Mouse (Mus musculus): ENCODE results near the gene Car9.
A peak's percentile ranks its signal among the peaks of the same experiment; 100 is the strongest.
"Not testable (repeated sequence)": the region's sequence is repeated elsewhere in the genome, so short reads cannot be mapped to it uniquely, and the experiment has no call there.

Car9 gene

DNA sequence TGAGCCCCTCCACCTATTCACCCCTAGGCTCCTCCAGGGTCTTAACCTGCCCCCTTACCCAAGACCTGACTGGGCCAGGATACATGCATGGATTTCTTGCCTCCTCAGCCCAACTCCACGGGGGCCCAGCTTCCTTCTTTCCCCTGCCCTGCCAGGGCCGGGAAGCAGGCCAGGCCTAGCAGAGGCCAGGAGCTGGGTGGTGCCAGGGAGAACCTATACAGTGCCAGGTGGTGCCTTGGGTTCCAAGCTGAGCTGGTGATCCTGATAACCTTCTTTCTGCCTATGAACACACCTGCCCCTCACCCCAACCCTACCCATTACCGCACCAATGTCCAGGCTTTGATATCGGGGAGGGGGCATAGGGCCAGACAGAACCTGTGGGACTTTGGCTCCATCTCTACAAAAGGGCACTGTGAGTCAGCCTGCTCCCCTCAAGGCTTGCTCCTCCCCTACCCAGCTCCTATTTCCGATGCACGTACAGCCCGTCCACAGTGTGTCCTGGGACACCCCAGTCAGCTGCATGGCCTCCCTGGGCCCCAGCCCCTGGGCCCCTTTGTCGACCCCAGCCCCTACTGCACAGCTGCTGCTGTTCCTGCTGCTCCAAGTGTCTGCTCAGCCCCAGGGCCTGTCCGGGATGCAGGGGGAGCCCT lies at the start of gene Car9:
Car9 (plus strand) TSS at position 431 of the 650 bp plus-strand sequence.
- DNase-seq (ENCODE audit: low spot score) = no peak

DNA sequence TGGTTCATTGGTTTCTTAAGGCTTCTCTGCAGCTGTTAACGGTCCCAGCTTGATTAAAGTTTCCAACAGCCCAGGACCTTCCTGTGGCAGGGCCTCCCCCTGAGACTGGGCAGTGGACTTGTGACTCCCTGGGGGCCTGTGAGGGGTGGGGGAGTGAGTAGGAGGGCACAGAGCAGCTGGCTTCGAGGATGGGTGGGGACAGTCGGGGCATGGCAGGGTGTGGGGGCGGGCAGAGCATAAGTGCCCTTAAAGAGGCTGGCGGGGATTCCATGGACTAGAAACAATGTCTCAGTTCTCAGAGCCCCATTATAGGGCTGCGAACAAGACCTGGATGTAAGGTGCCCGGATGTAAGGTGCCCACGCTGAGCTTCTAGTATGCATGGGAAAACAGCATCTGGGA lies 49.6 kb upstream of the Car9 start:
- DNase-seq (ENCODE audit: low spot score) = no peak

DNA sequence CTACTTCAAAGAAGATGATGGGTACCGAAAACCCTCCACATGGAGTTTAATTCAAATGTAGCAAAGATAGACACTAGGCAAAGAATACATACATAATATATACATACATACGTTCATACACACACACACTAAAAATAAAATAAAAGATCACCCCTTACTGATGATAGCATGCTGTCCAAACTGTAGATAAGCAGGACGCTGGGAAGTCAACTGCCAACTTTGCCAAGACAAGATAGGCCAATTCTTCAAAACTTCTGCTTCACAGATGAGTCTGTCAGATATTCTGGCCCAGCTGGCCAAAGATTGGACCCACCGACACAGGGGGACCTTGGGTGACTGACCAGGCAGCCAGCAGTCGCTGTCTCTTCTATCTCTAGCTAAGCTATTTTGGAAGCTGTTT lies 43.7 kb upstream of the Car9 start:
- no peak for DNase-seq (ENCODE audit: low spot score)

DNA sequence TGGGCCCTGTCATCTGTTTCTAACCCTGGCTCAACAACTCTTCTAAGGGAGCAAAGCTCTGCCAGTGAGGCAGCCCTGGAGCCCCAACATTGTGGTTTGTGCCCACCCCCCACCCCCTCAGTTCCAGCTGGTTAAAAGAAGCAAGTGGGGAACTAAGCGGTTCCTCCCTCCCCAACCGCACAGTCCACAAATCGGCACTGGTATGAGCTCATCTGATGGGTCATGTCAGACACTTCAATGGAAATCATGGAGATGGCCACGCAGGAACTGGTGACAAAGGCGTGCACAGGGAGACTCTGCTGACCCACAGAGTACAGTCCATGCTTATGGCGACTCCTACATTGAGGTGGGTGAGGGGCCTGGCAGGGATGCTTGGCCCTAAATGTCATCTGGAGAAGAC lies 40.8 kb upstream of the Car9 start:
- DNase-seq (ENCODE audit: low spot score) = no peak

DNA sequence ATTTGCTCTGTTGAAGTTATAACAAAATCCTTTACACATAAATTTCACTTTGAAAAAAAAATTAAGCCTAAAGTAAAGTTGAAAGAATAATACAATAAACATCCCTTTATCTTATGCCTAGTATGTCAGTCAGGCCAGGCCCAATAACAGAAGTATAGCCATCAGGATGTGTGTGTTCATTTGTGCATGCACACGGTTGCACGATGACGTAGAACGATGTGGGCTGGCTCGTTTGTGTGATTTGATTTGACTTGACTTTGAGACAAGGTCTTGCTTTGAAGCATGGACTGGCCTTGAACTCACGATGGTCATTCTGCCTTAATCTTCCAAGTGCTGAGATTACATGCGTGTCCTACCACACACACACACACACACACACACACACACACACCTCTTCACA lies 39.9 kb upstream of the Car9 start:
- DNase-seq (ENCODE audit: low spot score) = no peak

DNA sequence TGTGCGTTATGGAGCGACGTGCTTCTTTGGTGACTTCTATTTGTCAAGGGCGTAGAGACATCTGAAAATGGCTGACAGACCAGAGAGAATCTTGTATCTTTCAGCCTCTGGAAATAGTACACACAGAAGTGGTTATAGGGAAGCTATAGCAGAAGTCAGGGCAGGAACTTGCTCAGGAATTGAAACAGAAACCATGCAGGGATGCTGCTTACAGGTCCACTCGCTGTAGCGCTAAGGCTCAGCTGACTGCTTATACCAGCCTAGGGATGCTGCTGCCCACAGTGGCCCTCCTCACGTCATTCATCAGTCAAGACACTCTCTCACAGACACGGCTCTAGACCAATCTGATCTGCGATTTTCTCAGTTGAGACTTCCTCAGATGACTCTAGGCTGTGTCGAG lies 36.5 kb upstream of the Car9 start:
- no peak for DNase-seq (ENCODE audit: low spot score)

DNA sequence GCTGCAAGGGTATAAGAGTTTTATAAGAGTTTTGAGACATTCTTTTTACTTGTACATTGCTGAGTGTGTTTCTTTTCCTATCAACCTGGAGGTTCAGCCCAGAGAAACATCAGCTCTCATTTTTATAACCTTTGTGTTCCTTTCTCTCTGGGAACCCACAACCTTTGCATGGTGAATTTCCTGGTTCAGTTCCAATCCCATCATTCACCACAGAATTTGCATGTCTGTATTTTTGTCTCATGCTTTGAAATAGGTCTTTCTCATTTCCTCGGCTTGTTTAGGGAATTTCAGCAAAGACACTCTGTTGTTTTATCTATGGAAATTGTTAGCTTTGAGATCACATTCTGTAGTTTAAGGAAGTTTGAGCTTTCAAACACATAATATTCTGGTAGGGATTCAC lies 33.1 kb upstream of the Car9 start:
- no peak for DNase-seq (ENCODE audit: low spot score)

DNA sequence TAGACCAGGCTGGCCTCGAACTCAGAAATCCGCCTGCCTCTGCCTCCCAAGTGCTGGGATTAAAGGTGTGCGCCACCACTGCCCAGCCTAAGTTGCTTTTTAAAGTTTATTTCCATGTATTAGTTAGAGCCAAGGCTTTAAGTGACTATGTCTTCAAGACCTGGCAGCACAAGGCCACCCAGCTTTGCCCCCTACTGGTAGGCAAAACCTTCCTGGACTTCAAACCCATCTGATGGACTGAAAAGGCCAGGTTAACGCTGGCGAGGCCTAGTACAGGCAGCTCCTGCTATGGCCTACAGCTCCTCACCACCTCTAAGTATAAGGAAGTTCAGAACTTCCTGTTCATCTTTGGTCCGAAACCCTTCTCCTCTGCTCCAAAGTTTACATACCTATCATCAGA lies 30.2 kb upstream of the Car9 start:
- DNase-seq (ENCODE audit: low spot score) = no peak

DNA sequence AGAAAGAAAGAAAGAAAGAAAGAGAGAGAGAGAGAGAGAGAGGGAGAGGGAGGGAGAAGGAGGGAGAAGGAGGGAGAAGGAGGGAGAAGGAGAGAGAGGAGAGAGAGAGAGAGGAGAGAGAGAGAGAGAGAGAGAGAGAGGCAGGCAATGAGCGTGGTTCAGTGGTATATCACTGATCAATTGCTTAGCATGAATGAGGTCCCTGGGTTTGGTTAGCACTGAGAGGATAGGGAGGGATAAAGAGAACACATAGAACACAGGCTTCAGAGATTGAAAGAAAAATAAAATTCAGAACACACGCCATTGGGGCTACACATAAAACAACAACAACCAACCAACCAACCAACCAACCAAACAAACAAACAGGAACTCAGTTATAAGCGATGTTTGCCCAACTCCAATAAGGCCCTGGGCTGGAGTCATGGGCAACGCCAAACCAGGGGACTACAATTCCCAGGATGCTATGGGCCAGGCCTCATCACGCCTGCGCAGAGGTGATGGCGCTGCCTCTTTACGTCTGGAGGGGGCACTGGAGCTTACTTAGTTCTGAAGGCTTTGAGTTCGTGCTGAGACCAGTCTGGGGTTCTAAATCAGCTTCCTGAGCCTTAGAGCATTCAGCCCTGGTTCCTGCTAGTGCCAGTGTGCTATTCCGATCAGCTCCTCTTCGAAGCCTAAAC lies 28.8 kb upstream of the Car9 start:
- peak; percentile 93 for DNase-seq (ENCODE audit: low spot score)

DNA sequence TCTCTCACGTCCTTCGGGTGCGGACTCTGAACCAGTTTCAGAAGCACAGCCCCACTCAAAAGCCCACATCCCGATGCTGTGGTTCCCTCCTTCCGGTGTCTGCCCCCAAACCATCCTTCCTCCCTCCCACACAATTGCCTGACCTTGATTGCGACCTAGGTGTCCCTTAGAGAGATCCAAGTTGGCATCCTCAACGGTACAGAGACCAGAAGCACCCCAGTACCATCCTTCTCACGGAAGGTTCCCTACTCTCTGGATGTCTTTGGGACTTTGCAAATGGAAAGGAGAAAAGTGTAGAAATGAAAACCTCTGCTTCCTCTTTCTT lies 28.3 kb upstream of the Car9 start:
- no peak for DNase-seq (ENCODE audit: low spot score)

DNA sequence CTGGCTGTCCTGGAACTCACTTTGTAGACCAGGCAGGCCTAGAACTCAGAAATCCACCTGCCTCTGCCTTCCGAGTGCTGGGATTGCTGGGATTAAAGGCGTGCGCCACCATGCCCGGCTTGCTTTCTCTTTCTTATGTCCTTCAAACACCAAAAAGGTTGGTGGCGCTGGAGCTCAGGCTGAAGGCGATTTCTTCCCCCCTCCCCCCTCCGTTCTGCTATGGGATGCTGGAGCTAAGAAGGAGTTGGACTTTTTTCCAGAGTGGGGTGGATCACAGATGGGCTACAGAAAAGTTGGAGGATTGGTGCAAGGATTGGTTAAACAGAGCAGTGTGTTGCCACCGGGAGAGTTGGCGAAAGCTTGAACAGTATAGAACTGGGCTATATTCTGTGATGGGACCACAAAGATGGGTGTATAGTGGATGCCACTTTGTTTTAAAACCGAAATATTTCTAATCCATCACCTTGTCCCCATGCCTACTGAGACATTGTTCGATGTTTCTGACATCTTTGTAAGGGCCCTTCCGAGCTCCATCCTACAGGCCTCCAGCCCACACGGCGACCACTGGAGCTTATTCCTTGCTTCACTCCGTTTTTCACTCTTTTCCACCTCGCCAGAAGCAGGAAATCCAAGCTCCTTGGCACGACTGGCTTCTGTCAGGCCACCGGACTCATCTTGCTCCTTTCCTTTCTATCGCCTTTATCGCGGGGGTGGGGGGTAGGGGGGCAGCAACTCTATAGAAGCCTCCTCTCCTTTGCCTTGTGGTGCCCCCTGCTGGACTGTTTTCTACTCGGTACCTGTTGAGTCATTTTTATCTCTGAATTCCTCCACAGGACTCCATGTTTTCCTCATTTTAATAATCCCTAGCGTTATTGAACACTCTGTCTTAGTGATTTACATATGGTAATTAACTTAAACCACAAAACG lies 27.6 kb upstream of the Car9 start:
- DNase-seq (ENCODE audit: low spot score) = peak; percentile 73

DNA sequence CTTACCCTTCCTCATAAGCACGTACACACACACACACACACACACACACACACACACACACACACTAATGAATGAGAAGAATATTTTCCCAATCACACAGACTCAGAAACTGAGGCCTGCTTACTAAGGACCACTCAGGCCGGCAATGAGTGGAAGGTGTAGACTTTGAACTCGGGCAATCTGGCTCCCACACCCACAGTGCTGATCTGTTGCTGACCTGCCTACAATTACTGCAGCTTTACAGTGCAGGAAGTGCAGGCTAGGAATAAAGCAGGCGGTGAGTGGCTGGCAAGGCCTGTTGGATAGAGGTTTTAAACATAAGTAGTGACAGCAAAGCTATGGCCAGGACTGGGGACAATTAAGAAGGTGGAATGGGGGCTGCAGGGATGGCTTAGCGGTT lies 25.8 kb upstream of the Car9 start:
- no peak for DNase-seq (ENCODE audit: low spot score)

DNA sequence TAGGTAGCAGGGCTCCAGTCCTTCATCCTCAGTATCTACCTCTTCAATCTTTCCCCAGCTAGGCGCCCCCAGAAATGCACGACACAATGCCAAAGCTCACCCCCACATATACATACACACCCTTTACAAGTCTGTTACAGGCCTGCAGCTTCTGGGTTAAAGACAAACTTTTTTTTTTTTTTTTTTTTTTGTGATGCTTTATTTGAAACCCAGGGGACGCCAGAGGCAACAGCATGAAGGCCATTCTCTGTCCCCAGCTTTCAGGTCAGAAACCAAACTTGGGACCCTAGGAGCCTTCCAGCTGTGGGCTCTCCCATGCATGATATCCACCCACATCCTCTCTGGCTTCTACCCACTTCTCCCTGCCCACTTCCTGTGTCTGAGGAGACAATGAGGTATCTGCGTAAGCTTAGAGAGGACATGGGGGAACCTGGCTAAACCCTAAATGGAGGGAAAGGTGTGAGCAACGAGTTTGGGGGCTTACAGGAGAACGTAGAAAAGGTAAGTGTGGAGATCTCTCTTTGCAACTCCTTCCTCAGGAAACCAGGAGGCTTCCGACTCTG lies 24.8 kb upstream of the Car9 start:
- no peak for DNase-seq (ENCODE audit: low spot score)

DNA sequence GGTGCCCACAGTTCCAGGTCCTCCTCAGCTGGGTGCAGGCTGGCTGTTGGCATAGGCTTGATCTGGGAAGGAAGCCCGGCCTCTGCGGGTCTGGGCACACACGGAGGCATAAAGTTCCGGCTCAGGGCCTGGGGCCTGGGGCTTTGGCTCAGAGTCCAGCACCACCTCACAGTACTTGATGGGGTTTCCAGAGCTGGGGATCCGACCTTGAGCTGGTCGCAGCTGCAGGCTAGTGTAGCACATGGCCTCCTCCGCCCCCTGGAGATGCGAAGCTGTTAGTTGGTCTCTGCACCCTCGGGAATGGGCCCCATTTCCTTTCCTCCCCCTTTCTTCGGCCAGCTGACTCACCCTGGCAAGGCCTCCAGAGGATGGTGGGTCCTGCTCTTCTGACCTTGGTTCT lies 24.2 kb upstream of the Car9 start:
- DNase-seq (ENCODE audit: low spot score) = no peak

DNA sequence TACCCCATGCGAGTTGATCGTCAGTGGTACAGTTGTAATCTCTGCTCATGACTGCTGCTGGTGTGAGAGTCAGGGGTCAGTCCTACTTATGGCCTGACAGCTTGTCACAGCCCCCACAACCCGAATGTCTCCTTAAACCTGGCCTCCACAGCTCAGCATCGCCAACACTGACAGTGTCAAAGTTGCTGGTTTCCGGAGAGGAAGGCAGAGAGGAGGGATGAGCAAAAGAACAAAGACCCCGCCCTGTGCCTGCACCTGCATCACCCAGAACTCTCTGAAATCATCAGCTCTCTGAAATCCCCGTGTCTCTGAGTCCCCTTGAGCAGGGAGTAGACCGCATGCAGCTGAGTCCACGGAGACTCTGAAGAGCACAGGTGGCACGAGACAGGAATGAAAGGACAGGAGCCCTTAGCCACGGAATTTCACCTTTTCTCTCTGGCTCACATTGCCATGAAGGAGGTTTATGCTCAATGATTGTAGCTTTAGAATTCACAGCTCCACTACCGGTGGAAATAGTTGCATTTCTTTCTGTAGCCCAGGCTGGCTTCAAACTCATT lies 23.2 kb upstream of the Car9 start, which contains the start of gene Sit1:
Sit1 (minus strand) TSS at position 200 of the 557 bp plus-strand sequence.
- DNase-seq (ENCODE audit: low spot score) = no peak

DNA sequence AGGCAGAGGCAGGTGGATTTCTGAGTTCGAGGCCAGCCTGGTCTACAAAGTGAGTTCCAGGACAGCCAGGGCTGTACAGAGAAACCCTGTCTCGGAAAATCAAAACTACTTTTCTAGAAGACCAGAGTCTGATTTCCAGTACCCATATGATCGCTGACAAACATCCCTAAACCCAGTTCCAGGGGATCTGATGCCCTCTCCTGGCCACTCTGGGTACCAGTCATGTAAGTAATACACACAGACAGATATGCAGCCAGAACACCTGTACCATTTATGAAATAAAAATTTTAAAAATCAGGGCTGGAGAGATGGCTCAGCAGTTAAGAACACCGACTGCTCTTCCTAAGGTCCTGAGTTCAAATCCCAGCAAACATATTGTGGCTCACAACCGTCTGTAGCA lies 21.1 kb upstream of the Car9 start:
- DNase-seq (ENCODE audit: low spot score) = not testable (repeated sequence)

DNA sequence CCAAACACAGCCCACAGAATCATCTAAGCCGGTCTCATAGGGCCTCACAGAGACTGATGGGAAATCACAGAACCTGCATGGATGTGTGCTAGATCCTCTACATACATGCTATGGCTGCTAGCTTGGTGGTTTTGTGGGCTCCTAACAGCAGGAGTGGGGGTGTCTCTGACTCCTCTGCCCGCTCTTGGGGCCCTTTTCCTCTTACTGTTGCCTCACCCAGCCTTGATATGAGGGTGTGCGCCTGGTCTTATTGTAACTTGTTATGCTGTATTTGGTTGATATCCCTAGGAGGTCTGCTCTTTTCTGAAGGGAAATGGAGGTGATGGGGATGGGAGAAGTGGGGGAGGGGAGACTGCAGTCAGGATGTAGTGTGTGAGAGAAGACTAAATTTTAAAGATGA lies 17.2 kb upstream of the Car9 start:
- no peak for DNase-seq (ENCODE audit: low spot score)

DNA sequence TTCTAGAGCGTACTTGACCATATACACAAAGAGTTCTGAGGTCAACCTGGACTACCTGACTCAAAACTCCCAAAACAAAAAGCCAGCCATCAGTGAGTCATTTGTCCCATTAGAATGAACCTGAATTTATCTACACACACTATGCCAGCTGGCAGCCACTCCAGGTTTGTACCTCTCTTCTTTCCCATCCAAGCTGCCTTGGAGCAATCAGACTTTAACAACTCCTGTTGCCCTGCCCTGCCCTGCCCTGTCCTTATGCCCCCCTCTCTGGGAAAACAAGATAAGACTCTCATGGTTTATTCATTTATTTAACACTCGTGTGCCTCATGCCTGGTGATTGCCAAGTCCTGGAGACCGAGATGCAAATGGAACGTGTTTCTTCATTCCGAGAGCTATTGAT lies 16.0 kb upstream of the Car9 start:
- peak; percentile 79 for DNase-seq (ENCODE audit: low spot score)

DNA sequence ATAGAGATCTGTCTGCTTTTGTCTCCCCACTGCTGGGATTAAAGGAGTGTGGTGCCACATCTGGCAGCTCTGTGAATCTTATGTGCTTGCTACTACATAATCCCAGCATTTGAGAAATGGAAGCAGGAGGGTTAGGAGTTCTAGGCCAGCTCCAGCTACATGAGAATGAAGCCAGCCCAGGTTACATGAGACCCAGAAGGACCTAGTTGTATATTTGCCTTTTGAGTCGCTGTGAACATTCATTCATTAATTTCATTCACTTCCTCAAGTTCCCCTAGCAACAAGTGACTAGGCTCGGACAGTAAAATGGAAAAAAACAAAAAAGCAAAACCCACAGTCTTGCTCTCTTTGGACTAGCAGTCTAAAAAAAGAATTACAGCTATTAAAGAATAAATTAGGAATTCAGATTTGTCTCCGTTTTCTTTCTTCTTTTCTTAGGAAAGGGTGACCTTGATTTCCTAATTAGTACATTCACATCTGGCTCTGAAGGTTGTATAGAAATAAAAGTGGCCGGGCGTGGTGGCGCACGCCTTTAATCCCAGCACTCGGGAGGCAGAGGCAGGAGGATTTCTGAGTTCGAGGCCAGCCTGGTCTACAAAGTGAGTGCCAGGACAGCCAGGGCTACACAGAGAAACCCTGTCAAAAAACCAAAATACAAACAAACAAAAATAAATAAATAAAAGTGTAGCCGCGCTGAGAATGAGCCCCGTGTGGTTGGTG lies 14.5 kb upstream of the Car9 start:
- no peak for DNase-seq (ENCODE audit: low spot score)

DNA sequence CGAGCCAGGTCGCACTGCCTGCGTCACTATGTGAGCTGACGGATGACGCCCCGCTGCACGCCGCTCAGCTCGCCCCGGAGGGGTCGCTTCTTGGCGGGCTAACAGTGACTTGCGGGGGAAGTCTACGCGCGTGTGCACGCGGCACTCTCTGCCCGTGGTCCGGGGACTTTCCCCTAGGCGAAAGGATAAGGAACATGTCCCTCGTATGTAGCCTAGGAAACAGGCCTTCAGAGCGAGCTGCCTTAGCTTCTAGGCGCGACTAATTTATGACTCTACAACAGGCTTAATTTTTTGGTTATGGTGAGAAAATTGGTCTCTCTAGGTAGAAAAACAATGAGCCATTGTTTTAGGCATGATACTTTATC lies 14.0 kb upstream of the Car9 start, which contains the start of gene Ccdc107:
Ccdc107 (plus strand) TSS at position 80 of the 365 bp plus-strand sequence.
- DNase-seq (ENCODE audit: low spot score) = peak; percentile 95

DNA sequence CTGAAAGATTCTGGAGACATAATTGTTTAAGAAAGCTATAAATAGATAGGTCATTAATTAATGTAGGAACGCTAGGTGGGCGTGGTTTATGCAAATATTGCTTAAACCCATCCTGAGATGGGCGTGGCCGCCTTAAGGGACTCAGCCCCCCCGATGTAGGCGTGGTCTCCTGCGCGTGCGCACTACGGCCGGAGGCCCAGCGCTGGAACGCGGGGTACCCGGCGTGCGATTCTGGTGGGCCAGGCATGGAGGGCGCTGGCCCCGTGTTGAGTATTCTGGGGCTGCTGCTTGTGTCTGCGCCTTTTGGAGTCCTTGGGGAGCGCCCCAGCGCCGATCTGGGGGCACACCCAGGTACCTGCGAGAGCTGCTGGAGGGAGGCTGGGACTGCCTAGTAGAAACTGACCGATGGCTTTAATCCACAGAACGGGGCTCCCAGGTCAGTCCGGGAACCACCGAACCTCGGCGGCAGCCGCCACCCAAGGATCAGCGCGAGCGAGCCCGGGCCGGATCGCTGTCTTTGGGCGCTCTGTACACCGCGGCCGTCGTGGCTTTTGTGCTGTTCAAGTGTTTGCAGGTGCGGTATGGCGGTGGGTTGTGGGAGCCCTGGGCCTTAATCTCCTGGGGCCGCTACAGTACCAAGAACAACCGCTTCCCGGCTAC lies 13.4 kb upstream of the Car9 start:
- peak; percentile 94 for DNase-seq (ENCODE audit: low spot score)

Measured in lung, postnatal 25 days (tissue).